Mouse (Mus musculus): Measurements from ENCODE around the gene Gm21885. TPM values are rescaled to one million over a fixed set of nuclear protein-coding genes. Genes with fewer than 3 reads are reported as not detected.
A peak's percentile ranks its signal among the peaks of the same experiment; 100 is the strongest.

The Gm21885 gene
- polyA plus RNA-seq, 1 experiment from 2014 or later, result 0.66 TPM

DNA sequence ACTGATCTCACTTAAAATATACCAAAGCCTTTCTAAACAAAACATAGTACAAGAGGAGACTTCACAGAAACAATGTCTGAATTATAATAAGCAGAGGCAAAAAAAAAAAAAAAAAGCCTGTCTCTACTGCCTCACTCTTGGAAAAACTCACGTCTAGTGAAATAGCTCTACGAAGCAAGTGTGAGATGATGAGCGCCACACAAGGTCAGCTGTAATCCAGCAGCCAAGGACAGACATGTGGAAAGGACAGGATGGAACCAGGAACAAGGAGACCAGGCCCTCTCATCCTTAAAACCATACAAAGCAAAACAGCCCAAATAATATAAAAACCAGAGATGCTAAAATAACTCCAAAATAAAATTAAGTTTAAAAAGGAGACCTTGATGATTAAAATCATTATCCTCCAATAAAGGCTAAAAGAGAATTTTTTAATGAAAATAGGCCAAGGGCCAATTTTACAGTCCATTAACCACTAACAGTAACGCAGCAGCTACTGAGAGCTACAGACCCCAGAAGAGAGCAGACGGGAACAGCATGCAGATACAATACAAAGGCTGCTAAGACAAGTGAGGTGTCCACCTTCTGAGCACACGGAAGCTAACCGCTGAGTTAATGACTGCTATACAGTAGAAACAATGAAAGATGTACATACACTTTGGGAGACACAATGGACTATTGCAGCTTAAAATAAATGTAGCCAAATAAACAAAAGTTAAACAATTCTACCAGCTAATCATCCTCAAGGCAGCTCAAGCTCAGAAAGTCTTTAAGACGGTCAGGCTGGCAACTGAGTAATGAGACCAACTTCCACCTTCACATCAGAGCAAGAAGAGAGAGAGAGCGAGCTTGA lies 13.5 kb downstream of the Gm21885 start:
- Histone ChIP-seq H3K27ac (replicated peaks) (no peak overlapping the region), H3K9me3 (no peaks in the 10 kb centered on the region), H3K4me2 (no peak overlapping the region), H3K27me3 (no peaks in the 10 kb centered on the region), H3K4me3 (no peak overlapping the region), H3K4me1 (replicated peaks) (no peaks in the 10 kb centered on the region), H3K36me3 (peaks cover 81% of the 10 kb centered on the region), H3K9ac (no peak overlapping the region)
- 56% methylated on average over 9 of the region's 9 CpGs for WGBS
- ATAC-seq (ENCODE audit: low FRiP score, low read depth), result no peak

DNA sequence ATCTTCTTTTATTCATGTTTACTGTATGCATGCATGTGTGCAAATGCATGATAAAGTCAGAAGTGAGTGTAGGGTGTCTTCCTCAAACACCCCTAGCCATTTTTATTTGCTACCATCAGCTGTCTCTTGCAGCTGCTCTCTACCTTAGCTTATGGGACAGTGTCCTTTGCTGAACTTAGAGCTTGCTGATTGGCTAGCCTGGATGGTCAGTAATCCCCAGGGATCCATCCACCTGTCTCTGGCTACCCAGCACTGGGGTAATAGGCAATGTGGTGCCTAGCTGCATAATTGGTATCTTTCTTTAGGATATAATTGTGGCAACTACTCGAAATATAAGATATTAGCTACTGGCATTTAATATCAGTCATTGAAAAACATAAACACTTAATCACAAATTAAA lies 31.1 kb downstream of the Gm21885 start:
- no peak overlapping the region for H3K4me2 ChIP-seq
- H3K36me3 ChIP-seq, result no peaks in the 10 kb centered on the region
- no peak overlapping the region for H3K9ac ChIP-seq
- WGBS, result 87% methylated on average over 1 of the region's 1 CpGs
- no peak overlapping the region for H3K4me3 ChIP-seq
- H3K9me3 ChIP-seq, result no peaks in the 10 kb centered on the region
- peaks cover 50% of the 10 kb centered on the region for H3K4me1 ChIP-seq (replicated peaks)
- H3K27ac ChIP-seq (replicated peaks), result no peak overlapping the region
- H3K27me3 ChIP-seq, result no peaks in the 10 kb centered on the region
- ATAC-seq (ENCODE audit: low FRiP score, low read depth), result no peak

DNA sequence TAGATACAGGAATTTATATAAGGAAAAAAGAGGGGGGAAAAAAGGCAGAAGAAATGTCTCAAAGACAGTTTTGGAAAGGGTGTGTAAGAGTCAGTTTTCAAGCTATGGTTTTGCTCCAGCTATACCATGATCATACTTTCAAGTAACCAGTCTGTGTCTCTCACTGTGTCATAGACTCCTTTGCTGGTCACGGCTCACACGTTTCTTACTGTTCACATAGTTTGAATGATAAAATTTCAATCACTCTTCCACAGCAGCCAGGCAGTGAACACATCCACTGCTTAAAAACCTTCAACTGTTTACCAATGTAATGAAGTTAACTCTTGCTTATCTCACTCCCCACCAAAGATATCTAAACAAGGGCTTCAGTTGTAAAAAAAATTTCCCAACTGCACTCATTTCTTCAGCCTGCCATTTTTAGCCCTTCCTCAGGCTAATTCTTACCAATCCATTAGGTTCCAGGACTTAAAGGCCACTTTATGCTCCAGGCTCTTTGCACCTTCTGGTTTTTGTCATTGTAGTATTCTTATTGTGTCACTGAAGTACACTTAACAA lies 32.5 kb downstream of the Gm21885 start:
- Histone ChIP-seq H3K4me2 (no peak overlapping the region), H3K9me3 (no peaks in the 10 kb centered on the region), H3K36me3 (no peaks in the 10 kb centered on the region), H3K27ac (replicated peaks) (no peak overlapping the region), H3K9ac (no peak overlapping the region), H3K4me3 (no peak overlapping the region), H3K4me1 (replicated peaks) (peaks cover 63% of the 10 kb centered on the region), H3K27me3 (no peaks in the 10 kb centered on the region)
- ATAC-seq (ENCODE audit: low FRiP score, low read depth), result no peak
- WGBS, result 70% methylated on average over 2 of the region's 2 CpGs

DNA sequence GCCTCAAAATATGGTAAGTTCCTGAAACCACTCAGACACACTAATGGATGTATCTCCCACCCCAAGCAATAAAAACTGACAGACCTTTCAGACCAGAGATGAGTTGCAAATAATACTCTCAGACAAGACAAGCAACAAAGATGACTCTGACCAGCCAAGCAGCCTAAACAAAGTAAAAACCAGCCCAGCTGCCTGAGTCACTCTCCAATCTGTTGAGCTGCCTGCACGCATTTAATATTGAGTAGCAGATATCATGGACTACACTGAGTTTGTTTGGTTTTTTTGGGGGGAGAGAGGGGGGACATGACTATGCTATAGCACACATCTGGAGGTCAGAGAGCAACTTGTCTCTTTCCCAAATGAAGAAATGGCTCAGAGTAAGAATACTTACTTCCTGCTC lies 33.6 kb downstream of the Gm21885 start:
- peaks cover 74% of the 10 kb centered on the region for H3K4me1 ChIP-seq (replicated peaks)
- no peaks in the 10 kb centered on the region for H3K9me3 ChIP-seq
- ATAC-seq (ENCODE audit: low FRiP score, low read depth), result no peak
- no peak overlapping the region for H3K27ac ChIP-seq (replicated peaks)
- WGBS, result 72% methylated on average over 1 of the region's 1 CpGs
- H3K4me2 ChIP-seq, result no peak overlapping the region
- H3K27me3 ChIP-seq, result no peaks in the 10 kb centered on the region
- no peaks in the 10 kb centered on the region for H3K36me3 ChIP-seq
- H3K4me3 ChIP-seq, result no peak overlapping the region
- H3K9ac ChIP-seq, result no peak overlapping the region

DNA sequence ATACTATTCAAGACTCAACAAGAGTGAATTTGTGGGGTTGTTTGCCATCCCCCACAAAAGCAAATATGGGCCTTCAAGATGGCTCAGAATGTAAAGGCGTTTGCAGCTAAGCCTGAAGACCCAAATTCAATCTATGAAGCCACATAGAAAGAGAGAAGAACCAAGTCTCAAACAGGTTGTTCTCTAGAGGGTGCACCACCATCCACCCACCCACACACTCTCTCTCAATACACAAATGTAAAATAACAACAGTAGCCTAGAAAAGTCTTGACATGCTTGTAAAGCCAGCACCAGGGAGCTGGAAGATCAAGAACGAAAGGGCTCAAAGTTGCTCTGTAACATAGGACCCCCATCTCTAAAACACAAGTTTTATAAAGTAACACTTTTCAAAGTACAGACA lies 34.9 kb downstream of the Gm21885 start:
- no peak for ATAC-seq (ENCODE audit: low FRiP score, low read depth)
- Histone ChIP-seq H3K36me3 (no peaks in the 10 kb centered on the region), H3K4me3 (no peak overlapping the region), H3K27me3 (no peaks in the 10 kb centered on the region), H3K9me3 (no peaks in the 10 kb centered on the region), H3K9ac (no peak overlapping the region), H3K4me1 (replicated peaks) (peaks cover 75% of the 10 kb centered on the region), H3K4me2 (no peak overlapping the region), H3K27ac (replicated peaks) (no peak overlapping the region)
- WGBS, result 83% methylated on average over 2 of the region's 2 CpGs

DNA sequence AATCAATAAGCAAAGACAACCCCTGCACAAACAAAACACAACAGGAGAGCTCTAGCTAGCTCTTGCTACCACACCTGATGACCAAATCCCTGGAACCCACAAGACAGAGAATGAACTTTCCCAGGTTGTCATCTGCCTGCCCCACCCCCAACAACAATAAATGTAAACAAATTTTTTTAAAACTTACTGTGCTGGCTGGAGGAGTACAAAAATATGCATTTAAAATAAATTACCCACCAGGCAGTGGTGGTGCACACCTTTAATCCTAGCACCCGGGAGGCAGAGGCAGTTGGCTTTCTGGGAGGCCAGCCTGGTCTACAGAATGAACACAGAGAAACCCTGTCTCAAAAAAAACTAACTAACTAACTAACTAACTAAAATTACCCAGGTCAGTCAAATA lies 35.3 kb downstream of the Gm21885 start:
- peaks cover 71% of the 10 kb centered on the region for H3K4me1 ChIP-seq (replicated peaks)

DNA sequence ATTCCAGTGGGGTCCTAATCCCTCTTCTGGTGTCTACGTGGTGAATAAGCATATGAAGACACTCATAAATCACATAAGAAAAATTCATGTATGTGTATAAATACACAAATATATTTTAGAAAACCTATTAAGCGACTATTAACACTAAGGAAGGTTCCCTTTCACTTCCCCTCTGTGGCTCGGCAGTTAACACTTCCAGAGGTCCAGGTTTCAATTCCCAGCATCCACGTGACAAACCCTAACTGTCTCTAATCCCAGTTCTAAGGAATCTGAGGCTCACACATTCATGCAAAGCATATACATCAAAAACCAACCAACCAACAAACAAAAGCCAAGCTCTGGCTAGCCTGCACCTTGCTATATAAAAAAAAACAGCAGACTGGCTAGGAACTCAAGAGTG lies 35.8 kb downstream of the Gm21885 start:
- Histone ChIP-seq H3K4me1 (replicated peaks) (peaks cover 71% of the 10 kb centered on the region), H3K9ac (no peak overlapping the region), H3K9me3 (no peaks in the 10 kb centered on the region), H3K4me2 (no peak overlapping the region), H3K4me3 (no peak overlapping the region), H3K36me3 (no peaks in the 10 kb centered on the region), H3K27ac (replicated peaks) (no peak overlapping the region), H3K27me3 (no peaks in the 10 kb centered on the region)
- ATAC-seq (ENCODE audit: low FRiP score, low read depth), result no peak
- WGBS, result 64% methylated on average over 4 of the region's 4 CpGs

More for the DNA sequence above, 35.3 kb downstream of the Gm21885 start:
- no peak overlapping the region for H3K9ac ChIP-seq
- no peaks in the 10 kb centered on the region for H3K27me3 ChIP-seq
- no peaks in the 10 kb centered on the region for H3K9me3 ChIP-seq
- no peaks in the 10 kb centered on the region for H3K36me3 ChIP-seq
- H3K4me3 ChIP-seq, result no peak overlapping the region
- H3K27ac ChIP-seq (replicated peaks), result no peak overlapping the region
- no peak for ATAC-seq (ENCODE audit: low FRiP score, low read depth)
- 76% methylated on average over 1 of the region's 1 CpGs for WGBS
- no peak overlapping the region for H3K4me2 ChIP-seq

DNA sequence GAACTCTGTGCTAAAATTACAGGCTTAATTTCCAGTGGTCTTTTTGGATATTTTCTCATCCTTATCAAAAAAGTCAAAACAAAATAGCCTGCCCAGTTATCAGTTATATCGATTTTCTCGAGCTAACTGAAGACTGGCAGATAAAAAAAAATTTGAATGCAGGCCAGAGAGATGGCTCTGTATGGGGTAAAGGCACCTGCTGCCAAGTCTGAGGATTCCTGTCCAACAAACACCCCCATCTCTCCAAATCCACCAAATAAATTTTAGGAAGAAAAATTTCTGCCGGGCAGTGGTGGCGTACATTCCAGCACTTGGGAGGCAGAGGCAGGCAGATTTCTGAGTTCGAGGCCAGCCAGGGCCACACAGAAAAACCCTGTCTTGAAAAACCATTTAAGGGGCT lies 36.4 kb downstream of the Gm21885 start:
- ATAC-seq (ENCODE audit: low FRiP score, low read depth), result no peak
- Histone ChIP-seq H3K36me3 (no peaks in the 10 kb centered on the region), H3K4me2 (no peak overlapping the region), H3K27me3 (no peaks in the 10 kb centered on the region), H3K9me3 (no peaks in the 10 kb centered on the region), H3K27ac (replicated peaks) (no peak overlapping the region), H3K9ac (no peak overlapping the region), H3K4me3 (no peak overlapping the region), H3K4me1 (replicated peaks) (peaks cover 71% of the 10 kb centered on the region)
- WGBS, result 76% methylated on average over 5 of the region's 5 CpGs

DNA sequence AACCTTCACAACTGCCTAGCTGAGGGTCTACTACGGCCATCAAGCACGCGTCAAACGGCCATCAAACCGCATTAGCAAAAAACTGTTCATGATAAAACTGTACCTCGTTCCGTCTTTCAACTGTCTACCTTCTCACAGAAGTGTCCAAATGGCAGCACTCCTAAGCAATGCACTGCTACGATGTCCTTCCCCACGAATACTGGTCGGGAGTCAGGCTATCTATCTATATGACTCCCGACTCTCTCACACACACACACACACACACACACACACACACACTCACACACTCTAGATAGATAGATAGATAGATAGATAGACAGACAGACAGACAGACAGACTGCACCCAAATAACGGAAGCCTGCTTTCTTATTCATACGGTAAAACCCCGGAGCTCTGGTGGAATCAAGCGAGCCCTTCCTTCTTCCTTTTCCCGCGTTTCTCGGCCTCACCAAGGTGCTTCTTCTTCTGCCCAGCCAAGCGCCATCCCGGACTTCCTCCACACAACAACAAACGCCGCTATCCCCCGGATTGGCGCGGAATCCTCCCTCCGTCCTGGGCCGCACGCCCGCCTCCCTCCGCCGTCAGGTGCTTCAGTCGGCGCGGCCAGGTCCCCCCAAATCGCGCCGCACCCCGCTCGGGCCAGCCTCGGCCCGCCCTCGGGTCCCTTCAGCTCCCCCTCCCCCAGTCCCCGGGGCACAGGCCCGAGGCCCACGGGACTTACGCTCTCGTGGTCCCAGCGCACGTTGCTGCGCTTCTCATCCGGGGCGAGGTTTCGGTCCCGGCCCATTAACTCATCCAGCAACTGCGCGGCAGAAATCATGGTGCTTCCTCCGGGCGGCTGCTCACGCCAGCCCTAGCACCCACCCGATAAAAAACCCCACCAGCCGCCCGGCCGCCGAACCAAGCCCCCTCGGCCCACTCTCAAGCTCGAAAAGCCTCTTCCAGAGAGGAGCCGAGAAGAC lies 39.6 kb downstream of the Gm21885 start:
- H3K4me1 ChIP-seq (replicated peaks), result peaks cover 51% of the 10 kb centered on the region
- ATAC-seq (ENCODE audit: low FRiP score, low read depth), result peak; percentile 77
- H3K9ac ChIP-seq, result peak overlapping the region; percentile 97
- H3K36me3 ChIP-seq, result no peaks in the 10 kb centered on the region
- under 1% methylated on average over 67 of the region's 67 CpGs for WGBS
- no peaks in the 10 kb centered on the region for H3K27me3 ChIP-seq
- peak overlapping the region; percentile 97 for H3K27ac ChIP-seq (replicated peaks)
- H3K4me2 ChIP-seq, result peak overlapping the region; percentile 77
- H3K4me3 ChIP-seq, result peak overlapping the region; percentile 87
- no peaks in the 10 kb centered on the region for H3K9me3 ChIP-seq

DNA sequence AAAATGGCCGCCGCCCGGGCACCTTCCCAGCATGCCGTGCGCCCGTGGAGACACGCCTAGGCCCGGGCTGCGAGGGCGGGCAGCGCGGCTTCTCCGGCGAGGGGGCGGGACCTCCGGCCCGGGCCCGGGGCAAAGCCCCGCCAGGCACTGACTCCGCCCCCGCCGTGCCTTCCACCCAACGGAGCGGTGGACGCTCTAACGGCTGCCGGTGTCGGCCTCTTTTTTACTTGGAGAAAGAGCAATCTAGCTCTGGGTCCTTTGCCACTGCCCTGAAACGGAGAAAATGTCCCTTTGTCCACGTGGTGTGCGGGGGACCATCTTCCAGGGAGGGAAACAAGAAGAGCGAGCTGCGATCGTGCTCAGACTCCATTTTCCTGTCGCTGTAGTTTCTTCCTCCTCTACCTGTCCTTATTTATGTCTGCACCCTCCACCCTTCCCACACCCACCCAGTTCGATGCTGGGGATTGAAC lies 40.3 kb downstream of the Gm21885 start, which contains the start of gene Luc7l3:
TSS of gene Luc7l3 (minus strand) at position 58 of the 470 bp plus-strand sequence.
- peak within 1 kb of the TSS; percentile 77 for H3K4me2 ChIP-seq
- H3K4me1 ChIP-seq (replicated peaks), result peaks cover 51% of the 10 kb centered on the region
- peak within 1 kb of the TSS; percentile 97 for H3K27ac ChIP-seq (replicated peaks)
- H3K4me3 ChIP-seq, result peak within 1 kb of the TSS; percentile 87
- no peaks in the 10 kb centered on the region for H3K36me3 ChIP-seq
- H3K9ac ChIP-seq, result peak within 1 kb of the TSS; percentile 97
- peak; percentile 94 for ATAC-seq (ENCODE audit: low FRiP score, low read depth)
- WGBS, result under 1% methylated on average over 36 of the region's 36 CpGs
- no peaks in the 10 kb centered on the region for H3K27me3 ChIP-seq
- H3K9me3 ChIP-seq, result no peaks in the 10 kb centered on the region

DNA sequence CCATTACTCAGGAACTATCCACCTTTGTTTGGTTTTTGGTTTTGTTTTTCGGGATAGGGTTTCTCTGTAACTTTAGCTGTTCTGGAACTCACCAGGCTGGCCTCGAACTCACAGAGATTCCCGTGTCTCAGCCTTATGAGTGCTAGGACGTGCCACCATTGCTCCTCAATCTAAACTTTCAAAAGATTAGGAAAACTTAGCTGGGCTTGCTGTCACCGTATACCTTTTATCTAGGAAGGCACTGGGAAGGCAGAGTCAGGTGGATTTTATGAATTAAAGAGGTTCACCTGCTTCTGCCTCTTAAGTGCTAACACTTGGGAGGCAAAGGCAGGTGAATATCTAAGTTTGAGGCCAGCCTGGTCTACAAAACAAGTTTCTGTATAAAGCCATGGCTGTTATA lies 41.0 kb downstream of the Gm21885 start:
- Histone ChIP-seq H3K4me1 (replicated peaks) (peaks cover 46% of the 10 kb centered on the region), H3K36me3 (no peaks in the 10 kb centered on the region), H3K9me3 (no peaks in the 10 kb centered on the region), H3K4me3 (peak overlapping the region; percentile 87), H3K9ac (peak overlapping the region; percentile 97), H3K4me2 (peak overlapping the region; percentile 77), H3K27me3 (no peaks in the 10 kb centered on the region), H3K27ac (replicated peaks) (peak overlapping the region; percentile 97)
- WGBS, result 40% methylated on average over 5 of the region's 5 CpGs
- no peak for ATAC-seq (ENCODE audit: low FRiP score, low read depth)

Data from hindbrain, embryonic 15.5 days (tissue).